Mouse (Mus musculus): ENCODE measurements around the gene Fcho2. TPM values are rescaled to one million over a fixed set of nuclear protein-coding genes. Genes with fewer than 3 reads are reported as not detected.

Fcho2 gene
- total and polyA plus RNA-seq, 3 experiments, result 3.0 to 9.0 (median 5.6) TPM

DNA sequence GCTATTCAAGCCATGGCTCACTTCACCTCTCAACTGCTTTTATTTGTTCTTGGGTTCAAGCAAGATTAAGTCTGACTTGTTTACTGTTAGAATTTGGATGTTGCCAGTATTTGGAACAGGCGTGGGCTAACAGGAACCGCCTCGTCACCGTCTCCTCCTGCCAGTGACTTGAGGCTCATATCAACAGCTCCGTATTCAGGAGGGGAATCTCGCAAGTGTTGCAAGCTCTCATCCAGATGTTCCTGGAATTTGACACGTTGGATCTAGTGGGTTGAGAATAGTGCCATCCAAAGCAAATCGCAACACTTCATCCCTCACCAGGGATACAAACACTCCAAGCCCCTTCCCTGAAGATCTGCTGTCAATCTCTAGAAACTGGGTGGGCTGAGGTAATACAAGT, 105.0 kb downstream of the Fcho2 start:
- Histone ChIP-seq H3K36me3 (replicated peaks in 1 of 2; ENCODE audit: control insufficient read depth in 1 of 2, insufficient read depth in 1 of 2, low read length in 1 of 2) (no peaks in the 10 kb centered on the region), H3K27me3 (replicated peaks) (no peaks in the 10 kb centered on the region), H3K4me1 (ENCODE audit: control insufficient read depth in 1 of 2, insufficient read depth in 2 of 2) (no peaks in the 10 kb centered on the region; a peak in 1 of 4 replicates), H3K4me2 (ENCODE audit: insufficient read depth, low read depth, poor library complexity, severe bottlenecking) (no peak overlapping the region), H3K4me3 (replicated peaks in 1 of 3; ENCODE audit: low read depth in 2 of 3, low read length in 2 of 3, poor library complexity in 1 of 3) (no peak overlapping the region), H3K9ac (ENCODE audit: insufficient read depth, low read depth) (no peak overlapping the region), H3K79me2 (replicated peaks; ENCODE audit: control insufficient read depth, extremely low read depth, insufficient read depth, poor library complexity, severe bottlenecking) (no peaks in the 10 kb centered on the region), H3K9me3 (replicated peaks; ENCODE audit: low read length) (no peaks in the 10 kb centered on the region), H3K27ac (ENCODE audit: insufficient read depth, low read depth) (no peak overlapping the region)
- in situ Hi-C loops (cut with MboI; ENCODE audit: low pct_ligation_motif_present, low pct_unique_long_range_greater_than_20kb, low sequenced_read_pairs), result no loop called here
- DNase-seq (ENCODE audit: extremely low read depth), result no peak
- dilution Hi-C loops (cut with MboI; ENCODE audit: extremely low pct_ligation_motif_present, extremely low pct_unique_long_range_greater_than_20kb, low sequenced_read_pairs), result no loop called here
- TF ChIP-seq BHLHE40 (IDR thresholded peaks at IDR 0.05; ENCODE audit: low read depth, low read length), result no peak
- TF ChIP-seq IRF4 (IDR thresholded peaks at IDR 0.05; ENCODE audit: low read depth, low read length), result no peak
- no peak for TF ChIP-seq ETS1 (conservative IDR thresholded peaks at IDR 0.05; ENCODE audit: low read depth, low read length)
- TF ChIP-seq RCOR1 (conservative IDR thresholded peaks at IDR 0.05; ENCODE audit: low read depth, low read length), result no peak
- no peak for TF ChIP-seq MAFK (IDR thresholded peaks at IDR 0.05; ENCODE audit: insufficient replicate concordance, low read length)

DNA sequence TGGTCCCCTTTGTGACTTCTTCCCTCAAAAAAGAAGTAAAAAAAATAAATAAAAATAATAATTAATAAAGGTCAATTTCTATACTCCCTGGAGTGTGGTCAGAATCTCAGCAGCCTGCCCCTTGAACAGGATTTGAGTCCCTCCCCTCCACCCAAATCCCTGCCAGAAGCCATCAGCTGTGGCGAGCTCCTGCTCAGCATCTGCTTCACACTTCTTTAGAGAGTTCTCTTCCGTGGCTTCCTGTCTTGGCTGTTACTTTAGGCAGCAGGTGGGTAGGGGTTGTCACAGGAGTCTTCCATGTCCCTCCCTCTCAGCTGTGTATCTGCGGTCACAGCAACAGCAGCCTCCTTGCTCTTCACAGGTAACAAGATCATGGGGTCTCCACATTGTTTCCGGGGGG, 109.7 kb downstream of the Fcho2 start:
- no peaks in the 10 kb centered on the region for H3K27me3 ChIP-seq (replicated peaks)
- in situ Hi-C loops (cut with MboI; ENCODE audit: low pct_ligation_motif_present, low pct_unique_long_range_greater_than_20kb, low sequenced_read_pairs) (no loop called here), dilution Hi-C loops (cut with MboI; ENCODE audit: extremely low pct_ligation_motif_present, extremely low pct_unique_long_range_greater_than_20kb, low sequenced_read_pairs) (no loop called here)
- no peak overlapping the region for H3K4me2 ChIP-seq (ENCODE audit: insufficient read depth, low read depth, poor library complexity, severe bottlenecking)
- H3K4me1 ChIP-seq (ENCODE audit: control insufficient read depth in 1 of 2, insufficient read depth in 2 of 2), result peaks cover 0 to 9% of the 10 kb centered on the region in 2 experiments; a peak in 3 of 4 replicates
- no peak for DNase-seq (ENCODE audit: extremely low read depth)
- H3K4me3 ChIP-seq (replicated peaks in 1 of 3; ENCODE audit: low read depth in 2 of 3, low read length in 2 of 3, poor library complexity in 1 of 3), result no peak overlapping the region
- H3K9me3 ChIP-seq (replicated peaks; ENCODE audit: low read length), result no peaks in the 10 kb centered on the region
- H3K36me3 ChIP-seq (replicated peaks in 1 of 2; ENCODE audit: control insufficient read depth in 1 of 2, insufficient read depth in 1 of 2, low read length in 1 of 2), result no peaks in the 10 kb centered on the region
- H3K9ac ChIP-seq (ENCODE audit: insufficient read depth, low read depth), result no peak overlapping the region
- no peaks in the 10 kb centered on the region for H3K79me2 ChIP-seq (replicated peaks; ENCODE audit: control insufficient read depth, extremely low read depth, insufficient read depth, poor library complexity, severe bottlenecking)
- no peak overlapping the region for H3K27ac ChIP-seq (ENCODE audit: insufficient read depth, low read depth)
- TF ChIP-seq TBP (conservative IDR thresholded peaks at IDR 0.05; ENCODE audit: low read depth, low read length) (no peak), MAX (IDR thresholded peaks at IDR 0.05; ENCODE audit: low read length) (no peak), JUN (IDR thresholded peaks at IDR 0.05; ENCODE audit: insufficient read depth, low read depth, low read length) (no peak), TCF12 (IDR thresholded peaks at IDR 0.05; ENCODE audit: low read depth, low read length) (no peak), CHD1 (IDR thresholded peaks at IDR 0.05; ENCODE audit: low read depth, low read length) (no peak)

DNA sequence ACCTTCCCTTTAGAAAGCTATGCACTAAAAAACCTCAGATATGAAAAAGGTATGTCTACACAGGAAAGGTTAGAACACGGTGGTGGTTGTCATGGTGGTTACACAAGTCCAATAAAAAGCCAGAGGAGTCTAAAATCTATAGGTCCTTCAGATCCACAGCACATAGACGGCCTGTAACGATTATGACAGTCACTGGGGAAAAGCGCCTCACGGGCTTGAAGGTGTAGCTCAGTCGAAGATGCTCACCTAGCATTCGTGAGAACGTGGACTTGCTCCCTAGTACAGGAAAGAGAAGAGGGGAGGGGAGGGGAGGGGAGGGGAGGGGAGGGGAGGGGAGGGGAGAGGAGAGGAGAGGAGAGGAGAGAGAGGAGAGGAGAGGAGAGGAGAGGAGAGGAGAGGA, 111.5 kb downstream of the Fcho2 start:
- H3K9me3 ChIP-seq (replicated peaks; ENCODE audit: low read length), result no peaks in the 10 kb centered on the region
- dilution Hi-C loops (cut with MboI; ENCODE audit: extremely low pct_ligation_motif_present, extremely low pct_unique_long_range_greater_than_20kb, low sequenced_read_pairs), result no loop called here
- no peaks in the 10 kb centered on the region for H3K27me3 ChIP-seq (replicated peaks)
- H3K9ac ChIP-seq (ENCODE audit: insufficient read depth, low read depth), result no peak overlapping the region
- no peak for DNase-seq (ENCODE audit: extremely low read depth)
- no peaks in the 10 kb centered on the region for H3K79me2 ChIP-seq (replicated peaks; ENCODE audit: control insufficient read depth, extremely low read depth, insufficient read depth, poor library complexity, severe bottlenecking)
- H3K4me3 ChIP-seq (replicated peaks in 1 of 3; ENCODE audit: low read depth in 2 of 3, low read length in 2 of 3, poor library complexity in 1 of 3), result no peak overlapping the region
- H3K27ac ChIP-seq (ENCODE audit: insufficient read depth, low read depth), result no peak overlapping the region
- H3K4me1 ChIP-seq (ENCODE audit: control insufficient read depth in 1 of 2, insufficient read depth in 2 of 2), result peaks cover 0 to 9% of the 10 kb centered on the region in 2 experiments; a peak in 2 of 4 replicates
- no peak overlapping the region for H3K4me2 ChIP-seq (ENCODE audit: insufficient read depth, low read depth, poor library complexity, severe bottlenecking)
- no peaks in the 10 kb centered on the region for H3K36me3 ChIP-seq (replicated peaks in 1 of 2; ENCODE audit: control insufficient read depth in 1 of 2, insufficient read depth in 1 of 2, low read length in 1 of 2)
- in situ Hi-C loops (cut with MboI; ENCODE audit: low pct_ligation_motif_present, low pct_unique_long_range_greater_than_20kb, low sequenced_read_pairs), result no loop called here
- TF ChIP-seq JUND (conservative IDR thresholded peaks at IDR 0.05; ENCODE audit: low read depth, low read length), result no peak

Data from CH12.LX (cell line).